Mouse (Mus musculus) CH12F3 (cell line): ENCODE results near the gene Cldn10.

ENCODE experiments used
- in situ Hi-C: fragments of 300-500 bp; cut with MboI; formaldehyde crosslinking; loops from 2 replicates; pipeline ENCODE4 v1.14.3; 2020; ENCODE audit warnings: low sequenced_read_pairs

Gene Cldn10

DNA sequence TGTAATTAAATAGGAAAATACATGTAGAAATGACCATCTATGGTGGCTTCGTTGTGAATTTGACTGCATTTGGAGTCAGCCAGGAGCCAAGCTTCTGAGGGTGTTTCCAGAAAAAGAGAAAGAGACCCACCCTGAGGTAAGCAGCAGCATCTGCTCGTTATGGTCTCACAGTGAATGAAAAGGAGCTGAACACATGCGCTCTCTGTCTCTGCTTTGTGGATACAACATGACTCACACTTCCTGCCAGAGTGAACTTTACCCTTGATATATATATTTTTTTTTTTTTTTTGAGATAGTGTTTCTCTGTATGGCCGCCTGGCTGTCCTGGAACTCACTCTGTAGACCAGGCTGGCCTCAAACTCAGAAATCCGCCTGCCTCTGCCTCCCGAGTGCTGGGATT, 35.6 kb downstream of the Cldn10 start:
- in situ Hi-C loops: no loop called here

DNA sequence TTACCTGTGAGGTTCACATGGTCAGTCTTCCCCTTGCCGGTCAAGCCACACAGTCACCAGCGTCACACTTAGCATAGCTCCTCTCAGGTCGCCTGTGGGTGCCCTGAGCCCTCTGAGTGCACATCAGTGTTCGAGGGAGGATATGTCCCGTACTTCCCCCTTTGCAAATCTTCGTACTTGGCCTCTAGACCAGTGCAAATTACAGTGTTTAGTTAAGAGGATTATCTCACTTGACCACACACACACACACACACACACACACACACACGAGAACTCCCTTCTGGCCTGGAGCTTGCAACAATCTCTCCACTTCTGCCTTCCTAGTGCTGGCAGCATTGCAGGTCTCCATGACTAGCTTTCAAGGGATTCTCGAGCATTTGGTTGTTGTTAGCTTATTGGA, 38.6 kb downstream of the Cldn10 start:
- in situ Hi-C loops: no loop called here

DNA sequence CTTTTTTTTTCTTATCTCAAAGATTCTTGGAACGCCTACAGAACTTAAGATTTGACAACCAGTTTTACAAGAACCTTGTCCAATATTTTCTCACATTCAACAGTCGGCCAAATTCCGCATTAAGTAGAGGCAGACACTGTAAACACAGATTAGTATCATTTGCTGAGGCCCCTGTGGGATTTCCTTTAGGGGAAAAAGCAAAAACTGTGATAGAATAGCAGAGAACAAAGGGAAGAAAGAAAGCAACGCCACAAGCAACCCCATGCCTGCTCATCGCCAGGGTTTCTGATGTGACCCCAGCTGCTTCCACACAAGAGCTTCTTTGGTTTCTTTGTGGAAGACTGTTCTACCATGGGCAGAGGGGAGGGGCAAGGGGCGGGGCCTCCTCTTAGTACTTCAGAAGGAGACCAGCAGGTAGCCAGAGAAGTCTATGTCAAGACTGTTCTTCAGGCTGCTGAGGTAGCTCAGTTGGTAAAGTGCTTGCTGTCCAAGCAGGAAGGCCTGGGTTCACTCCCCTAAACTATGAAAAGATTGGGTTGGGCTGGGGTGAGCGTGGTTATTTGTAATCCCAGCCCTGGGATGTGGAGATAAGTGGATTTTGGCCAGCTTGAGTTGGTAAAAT, 39.7 kb downstream of the Cldn10 start:
- in situ Hi-C loops: no loop called here

DNA sequence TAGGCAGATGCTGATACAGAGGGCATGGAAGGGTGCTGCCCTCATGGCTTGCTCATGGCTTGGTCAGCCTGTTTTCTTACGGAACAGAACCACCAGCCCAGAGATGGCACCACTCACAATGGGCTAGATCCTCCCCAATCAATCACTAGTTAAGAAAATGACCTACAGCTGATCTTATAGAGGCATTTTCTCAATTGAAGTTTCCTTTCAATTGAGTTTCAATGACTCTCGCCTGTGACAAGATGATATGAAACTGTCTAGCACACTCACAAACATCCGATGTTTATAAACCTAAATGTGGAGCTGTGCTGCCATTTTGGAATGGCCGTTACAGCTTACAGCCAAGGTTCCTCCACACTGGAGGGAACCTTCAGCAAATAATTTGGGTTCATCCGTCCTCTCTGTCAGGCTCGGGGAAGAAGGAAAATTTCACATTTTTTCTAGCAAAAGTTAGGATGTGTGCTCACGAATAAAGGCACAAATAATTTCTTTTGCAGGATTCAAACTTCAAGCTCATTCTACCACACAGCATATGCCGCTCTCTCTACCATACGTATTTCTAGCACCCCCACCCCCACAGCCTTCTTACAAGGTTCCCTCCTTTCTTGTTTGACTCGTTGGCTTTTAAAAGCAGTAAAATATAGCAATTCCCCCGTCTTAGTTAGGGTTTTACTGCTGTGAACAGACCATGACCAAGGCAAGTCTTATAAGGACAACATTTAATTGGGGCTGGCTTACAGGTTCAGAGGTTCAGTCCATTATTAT, 41.8 kb downstream of the Cldn10 start:
- in situ Hi-C loops: no loop called here

DNA sequence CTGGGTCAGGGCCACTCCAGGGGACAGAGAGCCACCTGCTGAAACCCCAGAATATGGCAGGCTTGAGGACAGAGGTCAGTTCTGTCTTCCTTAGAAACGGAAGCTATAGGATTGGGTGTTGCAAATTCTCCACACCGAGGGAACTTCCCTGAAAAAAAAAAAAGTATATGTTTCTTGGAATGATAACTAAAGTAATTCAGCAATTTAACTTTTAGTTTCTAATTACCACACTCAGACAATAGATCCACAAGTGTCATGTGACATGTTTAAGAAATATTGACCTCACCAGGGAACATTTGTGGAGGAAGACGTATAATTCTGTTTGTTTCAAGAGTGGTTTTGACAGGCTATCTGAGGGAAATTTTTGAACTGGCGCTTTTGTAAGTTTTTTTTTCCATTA, 43.9 kb downstream of the Cldn10 start:
- in situ Hi-C loops: no loop called here

DNA sequence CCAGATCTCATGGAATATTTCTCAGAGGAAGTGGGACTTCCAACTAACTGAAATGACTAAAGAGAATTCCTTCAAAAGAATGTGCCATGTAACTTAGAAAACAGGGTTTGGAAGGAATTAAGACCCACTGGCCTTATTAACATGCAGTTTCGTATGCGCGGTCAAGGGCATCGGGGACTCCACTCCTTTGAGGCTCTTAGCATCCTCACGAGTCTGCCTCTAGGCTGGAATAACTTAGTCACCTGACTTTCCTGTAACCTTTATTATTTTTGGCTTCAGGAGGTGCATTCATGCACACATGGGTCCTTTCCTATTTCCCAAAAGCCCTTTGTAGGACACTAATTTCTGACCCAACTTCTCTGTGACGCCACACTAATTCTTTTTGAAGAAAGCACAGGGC, 45.5 kb downstream of the Cldn10 start:
- in situ Hi-C loops: no loop called here

DNA sequence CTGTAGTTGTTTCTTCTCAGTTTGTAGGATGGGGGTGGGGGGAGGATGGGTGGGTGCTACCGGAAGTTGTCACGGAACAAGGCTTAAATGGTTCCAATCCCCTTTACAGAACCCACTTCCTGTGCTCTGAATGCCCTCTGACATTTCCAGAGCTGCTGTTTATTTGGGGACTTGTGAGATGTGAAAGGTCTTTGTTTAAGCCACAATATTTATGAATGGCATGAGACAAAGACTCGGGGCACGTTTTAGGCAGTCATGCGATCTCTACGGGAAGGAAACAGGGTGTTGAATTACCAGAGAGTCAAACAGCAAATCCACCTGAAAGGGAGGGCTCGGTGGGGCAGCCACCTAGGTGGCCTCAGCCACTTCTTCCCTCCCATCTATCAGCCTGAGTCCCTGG, 46.6 kb downstream of the Cldn10 start:
- in situ Hi-C loops: no loop called here

DNA sequence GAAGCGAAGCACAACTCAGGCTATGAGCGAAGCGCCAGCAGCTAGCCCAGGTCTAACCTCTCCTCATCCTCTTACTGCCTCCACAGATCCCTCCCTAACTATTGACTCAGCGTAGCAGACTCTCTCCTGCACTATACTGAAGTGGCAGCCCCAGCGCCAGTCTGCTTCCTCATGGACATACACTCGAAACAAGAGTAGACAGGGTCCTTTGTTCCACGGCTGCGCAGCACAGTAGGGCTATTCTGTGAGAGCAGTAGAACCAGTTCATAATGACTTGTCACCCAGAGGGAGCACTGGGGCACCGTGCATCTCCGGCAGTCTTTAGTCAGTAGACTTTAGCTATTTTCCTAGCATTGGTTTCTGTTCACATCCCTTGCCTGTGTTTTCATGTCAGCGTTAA, 48.4 kb downstream of the Cldn10 start:
- in situ Hi-C loops: no loop called here

DNA sequence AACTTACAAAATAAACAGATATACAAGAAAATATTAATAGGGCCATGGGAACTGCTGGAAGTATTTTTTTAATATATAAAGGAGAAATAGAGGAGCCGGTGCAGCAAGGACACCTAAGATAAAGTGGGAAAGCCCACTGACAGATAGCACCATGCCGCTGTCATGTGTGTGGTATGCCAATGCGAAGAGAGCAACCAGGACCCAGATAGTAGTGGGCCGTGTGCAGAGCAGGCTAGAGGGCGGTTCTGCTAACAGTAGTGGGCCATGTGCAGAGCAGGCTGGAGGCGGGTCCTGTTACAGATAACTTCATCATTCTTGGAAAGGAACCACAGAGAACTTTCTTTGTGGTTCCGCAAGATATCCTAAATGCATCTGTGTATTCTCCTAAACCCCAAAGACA, 49.0 kb downstream of the Cldn10 start:
- in situ Hi-C loops: no loop called here

DNA sequence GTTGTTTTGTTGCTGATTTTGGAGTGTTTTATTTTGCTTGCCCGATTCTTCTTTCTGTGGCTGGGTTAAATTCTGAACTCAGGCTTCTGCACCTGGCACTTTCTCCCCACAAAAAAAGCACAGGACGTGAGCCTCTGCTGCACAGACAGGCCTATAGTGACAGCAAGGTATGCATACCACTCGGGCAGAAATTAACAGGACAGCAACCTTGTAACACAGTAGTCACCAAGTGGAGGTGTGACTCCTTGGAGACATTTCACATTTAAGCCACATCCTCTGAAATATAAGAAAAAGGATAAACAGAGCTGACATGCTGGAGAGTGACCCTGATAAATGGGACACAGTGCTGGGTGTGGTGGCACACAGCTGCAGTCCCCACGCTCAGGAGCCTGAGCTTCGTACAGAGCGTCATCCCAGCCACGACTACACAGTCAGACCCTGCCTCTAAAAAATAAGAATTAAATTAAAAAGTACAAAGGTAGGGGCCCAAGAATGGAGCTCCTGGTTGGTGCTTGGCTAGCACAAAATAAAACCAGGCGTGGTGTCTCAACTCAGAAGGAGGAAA, 50.9 kb downstream of the Cldn10 start:
- in situ Hi-C loops: no loop called here

DNA sequence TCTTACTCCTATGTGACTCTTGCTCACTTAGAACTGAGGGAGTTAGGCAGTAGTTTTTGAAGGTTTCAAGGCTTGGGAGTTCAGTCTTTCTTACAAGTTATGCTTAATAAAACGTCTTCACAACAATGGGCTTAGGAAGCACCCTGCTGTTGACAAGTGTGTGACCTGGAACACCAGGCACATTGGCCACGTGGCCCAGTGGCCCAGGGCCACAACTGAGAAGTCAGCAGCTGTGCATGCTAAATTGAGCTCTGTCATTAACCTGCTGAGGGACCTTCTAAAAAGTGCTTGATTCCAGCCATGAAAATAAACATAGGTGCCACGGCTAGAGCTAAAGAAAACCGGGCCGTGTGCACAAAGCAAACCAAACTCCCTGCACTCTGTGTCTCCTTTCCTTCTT, 51.7 kb downstream of the Cldn10 start:
- in situ Hi-C loops: no loop called here

DNA sequence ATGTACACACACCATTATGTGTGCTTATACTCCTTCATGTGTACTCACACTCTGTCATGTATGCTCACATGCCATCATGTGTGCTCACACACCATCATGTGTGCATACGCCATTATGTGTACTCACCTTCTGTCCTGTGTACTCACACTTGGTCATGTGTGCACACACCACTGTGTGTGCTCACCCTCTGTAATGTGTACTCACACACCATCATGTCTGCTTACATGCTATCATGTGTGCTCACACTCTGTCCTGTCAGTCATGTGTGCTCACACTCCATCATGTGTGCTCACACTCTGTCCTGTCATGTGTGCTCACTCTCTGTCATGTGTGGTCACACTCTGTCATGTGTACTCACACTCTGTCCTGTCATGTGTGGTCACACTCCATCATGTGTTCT, 52.3 kb downstream of the Cldn10 start:
- in situ Hi-C loops: no loop called here

DNA sequence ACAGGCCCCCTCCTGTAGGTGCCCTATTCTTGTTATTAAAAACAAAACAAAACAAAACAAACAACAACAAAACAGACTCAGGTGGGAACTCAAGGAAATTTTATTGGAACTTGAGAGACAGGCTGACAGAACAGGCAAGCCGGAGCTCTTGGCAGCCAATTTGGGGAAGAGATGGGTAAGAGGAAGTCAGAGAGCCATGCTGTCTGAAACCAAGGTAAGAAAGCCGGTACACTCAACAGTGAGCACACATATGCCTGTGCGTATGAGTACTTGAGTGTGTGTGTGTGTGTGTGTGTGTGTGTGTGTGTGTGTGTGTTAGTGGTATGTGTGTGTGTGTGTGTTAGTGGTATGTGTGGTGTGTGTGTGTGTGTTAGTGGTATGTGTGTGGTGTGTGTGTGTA, 54.6 kb downstream of the Cldn10 start:
- in situ Hi-C loops: no loop called here

DNA sequence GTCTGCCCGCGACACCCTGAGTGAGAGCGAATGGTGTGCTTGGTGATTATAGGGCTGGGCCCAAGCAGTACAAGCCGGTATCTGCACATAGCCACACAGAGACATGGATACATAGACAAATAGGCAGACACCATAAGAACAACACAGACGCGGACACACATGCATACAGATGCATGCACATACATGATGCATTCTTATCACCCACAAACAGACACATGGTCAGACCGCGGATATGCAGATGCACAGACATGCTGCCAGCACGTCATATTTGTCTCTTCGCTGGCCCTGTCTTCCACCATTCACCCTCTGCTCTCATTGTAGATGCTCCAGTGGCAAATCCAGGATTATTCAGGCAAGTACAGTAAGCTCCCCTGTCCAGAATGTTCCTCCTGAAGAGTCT, 59.1 kb downstream of the Cldn10 start:
- in situ Hi-C loops: no loop called here

DNA sequence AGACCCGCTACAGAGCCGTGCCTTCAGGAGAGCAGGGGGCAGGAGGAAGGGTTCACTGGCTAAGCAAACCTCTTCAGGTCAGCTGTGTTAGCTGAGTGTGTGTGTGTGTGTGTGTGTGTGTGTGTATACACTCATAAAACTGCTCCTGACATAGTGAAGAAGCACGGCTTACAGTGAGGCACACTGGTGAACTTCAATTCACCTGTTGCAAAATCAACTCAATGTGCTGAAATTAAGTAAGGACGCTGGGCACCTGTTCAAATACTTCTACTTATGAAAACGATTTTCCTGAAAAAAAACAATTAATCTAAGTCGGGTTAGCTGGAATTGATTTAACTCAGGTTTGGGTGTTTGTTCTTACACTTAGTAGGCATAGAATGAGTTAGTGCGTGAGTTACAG, 60.5 kb downstream of the Cldn10 start:
- in situ Hi-C loops: no loop called here

DNA sequence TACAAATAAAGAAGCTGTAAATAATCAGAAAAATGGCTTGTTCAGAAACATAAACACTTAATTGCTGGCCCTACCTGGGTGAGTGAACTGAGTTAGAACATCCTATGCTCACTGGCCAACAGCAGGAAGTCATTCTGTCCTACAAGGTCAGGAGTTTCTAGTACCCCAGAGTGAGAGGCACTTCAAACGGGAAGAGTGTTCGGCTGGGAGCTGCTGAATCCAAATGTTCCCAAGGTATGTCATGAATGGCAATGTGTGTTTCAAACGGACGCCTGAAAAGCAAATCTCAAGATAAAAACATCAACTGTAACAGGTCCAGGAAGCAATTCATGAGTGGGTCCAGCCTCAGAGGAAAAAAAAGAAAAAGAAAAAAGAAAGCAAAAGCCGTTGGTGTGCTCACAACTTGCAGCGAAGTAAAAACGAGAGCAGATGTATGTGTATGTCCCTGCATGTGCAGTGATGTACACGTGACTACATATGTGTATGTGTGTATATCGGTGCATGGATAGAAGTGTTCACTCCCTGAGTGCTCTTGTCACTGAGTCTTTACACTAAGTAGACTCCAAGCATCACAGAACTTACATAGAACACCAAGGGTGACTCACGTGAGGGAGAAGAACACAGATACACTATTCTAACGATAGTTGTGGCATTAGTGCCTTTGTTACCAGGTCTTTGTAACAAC, 62.4 kb downstream of the Cldn10 start:
- in situ Hi-C loops: no loop called here

DNA sequence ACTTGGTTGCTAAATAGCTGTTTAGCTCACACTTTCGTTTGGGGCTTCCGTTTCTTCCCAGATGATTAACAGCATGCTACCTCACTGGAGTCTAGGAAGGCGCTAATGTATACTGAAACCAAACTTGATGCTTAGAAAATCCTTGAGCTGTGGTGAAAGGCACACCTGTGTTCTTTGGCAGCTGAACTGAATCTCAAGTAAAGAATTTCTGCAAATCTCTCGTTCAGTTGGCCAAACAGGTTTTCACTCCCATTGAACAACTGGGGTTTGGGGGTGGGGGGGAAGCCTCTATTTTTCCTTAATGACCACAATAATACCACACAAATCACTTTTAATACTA, 63.0 kb downstream of the Cldn10 start:
- in situ Hi-C loops: no loop called here

DNA sequence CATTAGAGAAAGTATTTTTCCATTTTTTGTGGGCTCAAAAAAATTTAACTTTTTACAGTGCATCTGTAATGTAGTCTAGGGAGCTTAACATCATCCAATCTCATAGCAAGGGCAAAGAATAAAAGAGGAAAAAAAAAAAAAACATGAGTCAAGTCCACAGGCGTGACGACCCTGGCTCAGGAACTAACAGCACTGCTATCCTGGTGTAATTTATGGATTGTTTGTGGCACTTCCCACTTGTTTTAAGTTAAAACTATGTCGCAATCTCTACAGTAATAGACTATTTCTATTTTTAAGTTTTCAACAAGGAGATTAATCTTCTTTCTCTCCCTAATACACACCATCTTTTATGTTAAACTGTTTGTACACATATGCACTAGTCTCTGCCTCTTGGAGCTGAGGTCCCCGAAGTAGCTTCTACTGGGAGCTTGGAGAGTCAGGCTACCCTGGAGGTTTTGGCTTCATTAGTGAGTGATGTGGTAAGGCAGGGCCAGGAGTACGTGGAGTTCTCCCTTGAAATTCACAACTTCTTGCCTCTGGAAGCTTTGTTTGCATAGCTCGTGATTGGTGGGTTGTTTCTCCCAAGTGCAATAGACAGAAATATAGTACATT, 63.9 kb downstream of the Cldn10 start:
- in situ Hi-C loops: no loop called here

DNA sequence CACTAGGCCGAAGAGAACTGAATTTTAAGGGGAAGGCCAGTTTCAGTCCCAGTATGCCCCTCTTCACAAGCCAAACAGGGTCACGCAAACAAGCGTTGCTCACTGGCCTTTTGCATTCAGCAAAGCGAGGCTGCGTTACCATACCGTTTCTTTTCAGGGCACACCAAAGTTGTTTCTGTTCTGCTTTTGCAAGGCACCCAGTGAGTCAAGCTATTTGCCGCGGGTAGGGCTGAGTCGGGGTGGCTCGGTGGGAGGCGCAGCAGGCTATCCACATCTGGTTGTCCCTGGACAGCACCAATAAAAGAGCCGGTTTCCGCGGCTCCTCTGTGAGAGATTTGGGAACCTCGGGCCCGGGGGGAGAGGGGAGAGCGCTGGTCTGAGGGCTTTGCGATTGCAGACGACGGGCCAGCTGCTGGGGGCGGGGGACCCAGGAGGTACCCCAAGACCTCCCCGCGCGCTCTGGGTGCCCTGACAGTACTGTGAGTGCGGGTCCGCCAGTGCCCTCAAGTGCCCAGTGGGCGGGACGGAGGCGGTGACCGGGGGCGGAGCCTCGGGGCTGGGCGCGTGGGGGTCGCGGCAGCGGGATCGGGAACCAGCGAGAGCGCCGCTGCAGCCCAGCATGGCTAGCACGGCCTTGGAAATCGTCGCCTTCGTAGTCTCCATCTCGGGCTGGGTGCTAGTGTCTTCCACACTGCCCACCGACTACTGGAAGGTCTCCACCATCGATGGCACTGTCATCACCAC, 66.8 kb downstream of the Cldn10 start:
- in situ Hi-C loops: no loop called here

DNA sequence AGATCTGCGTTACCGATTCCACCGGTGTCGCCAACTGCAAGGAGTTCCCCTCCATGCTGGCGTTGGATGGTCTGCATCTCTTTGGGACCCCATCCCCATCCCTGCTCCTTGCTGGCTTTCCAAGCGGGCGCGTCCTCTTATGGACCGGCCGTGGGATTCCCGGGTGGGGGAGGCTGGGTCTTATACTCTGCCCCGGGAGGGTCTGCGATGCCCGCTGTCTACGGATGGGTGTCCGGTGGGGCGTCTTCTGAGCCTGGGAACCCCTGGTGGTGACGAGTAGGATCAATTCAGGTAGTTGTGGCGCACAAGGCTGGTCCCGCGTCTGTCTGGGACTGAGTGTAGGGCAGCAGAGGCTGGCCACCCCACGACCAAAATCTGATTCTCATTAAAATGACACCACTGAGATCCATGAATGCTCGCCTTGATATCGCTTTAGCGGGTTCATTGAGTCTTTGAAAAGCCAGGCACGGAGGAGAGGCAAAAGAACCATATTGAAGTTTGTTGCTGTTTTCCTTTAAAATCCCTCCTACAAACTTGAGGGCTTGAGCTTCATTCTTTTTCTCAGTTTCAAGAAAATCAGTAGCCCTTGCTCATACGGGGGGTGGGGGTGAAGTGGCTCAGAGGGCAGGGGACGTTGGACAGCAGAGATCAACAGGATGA, 67.6 kb downstream of the Cldn10 start:
- in situ Hi-C loops: no loop called here
